Mouse (Mus musculus) olfactory bulb, adult 2 months (tissue): ENCODE data around the gene Gm17268.

Experiments
- CTCF ChIP-seq: fragments of 200-500 bp; IDR thresholded peaks from 2 replicates; pipeline ENCODE4 v1.5.1; 2012; ENCODE audit warnings: low read depth, mild to moderate bottlenecking, low read length, moderate library complexity; ENCODE audit not compliant: insufficient read depth
- POLR2A ChIP-seq: fragments of 200-500 bp; IDR thresholded peaks from 2 replicates; pipeline ENCODE4 v1.6.1; 2012; ENCODE audit warnings: mild to moderate bottlenecking, low read depth, low read length, moderate library complexity; ENCODE audit not compliant: insufficient read depth

DNA sequence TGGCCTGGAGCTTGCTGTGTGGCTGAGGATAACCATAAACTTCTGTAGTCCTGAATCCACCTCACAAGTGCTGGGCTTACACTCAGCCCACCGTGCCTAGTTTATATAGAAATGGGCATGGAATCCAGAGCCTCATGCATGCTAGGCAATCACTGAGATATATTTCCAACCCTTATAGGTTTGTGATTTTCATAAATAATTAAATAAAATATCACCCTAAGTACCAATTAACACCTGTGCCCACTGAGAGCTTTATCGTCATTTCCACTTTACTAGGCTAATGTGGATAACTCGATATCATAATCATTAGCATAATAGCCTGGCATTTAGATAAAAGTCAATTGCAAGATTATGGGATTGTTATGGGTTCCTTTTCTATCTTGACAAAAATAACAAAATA lies 46.0 kb upstream of the Gm17268 start:
- TF ChIP-seq CTCF: no peak
- TF ChIP-seq POLR2A: no peak
